Mouse (Mus musculus): Measurements from ENCODE around the gene Lats1. TPM values are rescaled to one million over a fixed set of nuclear protein-coding genes. Genes with fewer than 3 reads are reported as not detected.

Gene Lats1
- polyA plus RNA-seq (2012; ENCODE audit: insufficient read depth, low replicate concordance): 0.89 and 0.95 TPM in 2 replicates

- Histone ChIP-seq H3K4me3 (replicated peaks) (peak within 1 kb of the TSS; percentile 97), H3K4me1 (peaks cover 56% of the 10 kb centered on the region), H3K36me3 (replicated peaks; ENCODE audit: low read length) (peaks cover 38% of the 10 kb centered on the region), H3K27me3 (replicated peaks) (no peaks in the 10 kb centered on the region), H3K9me3 (no peaks in the 10 kb centered on the region)
- TF ChIP-seq GATA1 (IDR thresholded peaks at IDR 0.05; ENCODE audit: borderline replicate concordance, low read length) (no peak), FLI1 (IDR thresholded peaks at IDR 0.05; ENCODE audit: low read length) (no peak)
Measured at GRCm38 (mm10) chr10:7680731-7681301, at the start of gene Lats1, which contains the start of gene Pcmt1. Lats1 (plus strand) TSS chr10:7681214. Pcmt1 (minus strand) TSS chr10:7681136.

GRCm38 (mm10) chr10:7640366-7640765, 40.6 kb upstream of the Lats1 start:
- TF ChIP-seq GATA1 (IDR thresholded peaks at IDR 0.05; ENCODE audit: borderline replicate concordance, low read length): no peak
- TF ChIP-seq FLI1 (IDR thresholded peaks at IDR 0.05; ENCODE audit: low read length): no peak
- no peak overlapping the region for H3K4me3 ChIP-seq (replicated peaks)
- H3K4me1 ChIP-seq: peaks cover 15% of the 10 kb centered on the region
- no peaks in the 10 kb centered on the region for H3K27me3 ChIP-seq (replicated peaks)
- peaks cover 86% of the 10 kb centered on the region for H3K36me3 ChIP-seq (replicated peaks; ENCODE audit: low read length)
- H3K9me3 ChIP-seq: no peaks in the 10 kb centered on the region

- H3K36me3 ChIP-seq (replicated peaks; ENCODE audit: low read length): peaks cover 82% of the 10 kb centered on the region
- H3K4me1 ChIP-seq: peaks cover 36% of the 10 kb centered on the region
- H3K27me3 ChIP-seq (replicated peaks): no peaks in the 10 kb centered on the region
- TF ChIP-seq FLI1 (IDR thresholded peaks at IDR 0.05; ENCODE audit: low read length) (no peak), GATA1 (IDR thresholded peaks at IDR 0.05; ENCODE audit: borderline replicate concordance, low read length) (no peak)
- H3K9me3 ChIP-seq: no peaks in the 10 kb centered on the region
- H3K4me3 ChIP-seq (replicated peaks): no peak overlapping the region
Measured at GRCm38 (mm10) chr10:7645911-7646310, 35.1 kb upstream of the Lats1 start.

GRCm38 (mm10) chr10:7649059-7649458, 32.0 kb upstream of the Lats1 start:
- no peaks in the 10 kb centered on the region for H3K27me3 ChIP-seq (replicated peaks)
- H3K4me1 ChIP-seq: peaks cover 39% of the 10 kb centered on the region
- TF ChIP-seq GATA1 (IDR thresholded peaks at IDR 0.05; ENCODE audit: borderline replicate concordance, low read length) (no peak), FLI1 (IDR thresholded peaks at IDR 0.05; ENCODE audit: low read length) (no peak)
- H3K9me3 ChIP-seq: no peaks in the 10 kb centered on the region
- no peak overlapping the region for H3K4me3 ChIP-seq (replicated peaks)
- H3K36me3 ChIP-seq (replicated peaks; ENCODE audit: low read length): peaks cover 76% of the 10 kb centered on the region

GRCm38 (mm10) chr10:7651057-7651456, 30.0 kb upstream of the Lats1 start:
- Histone ChIP-seq H3K4me1 (peaks cover 55% of the 10 kb centered on the region), H3K36me3 (replicated peaks; ENCODE audit: low read length) (peaks cover 78% of the 10 kb centered on the region), H3K9me3 (no peaks in the 10 kb centered on the region), H3K4me3 (replicated peaks) (no peak overlapping the region), H3K27me3 (replicated peaks) (no peaks in the 10 kb centered on the region)
- no peak for TF ChIP-seq FLI1 (IDR thresholded peaks at IDR 0.05; ENCODE audit: low read length)

- no peak for TF ChIP-seq FLI1 (IDR thresholded peaks at IDR 0.05; ENCODE audit: low read length)
- no peak; the same call in 2 of the 3 replicates for TF ChIP-seq GATA1 (IDR thresholded peaks at IDR 0.05; ENCODE audit: borderline replicate concordance, low read length)
- H3K27me3 ChIP-seq (replicated peaks): no peaks in the 10 kb centered on the region
Measured at GRCm38 (mm10) chr10:7662471-7663141, 18.4 kb upstream of the Lats1 start.

GRCm38 (mm10) chr10:7663159-7664026, 17.6 kb upstream of the Lats1 start:
- peak overlapping the region; percentile 100 for H3K4me3 ChIP-seq (replicated peaks)
- TF ChIP-seq FLI1 (IDR thresholded peaks at IDR 0.05; ENCODE audit: low read length) (no peak), GATA1 (IDR thresholded peaks at IDR 0.05; ENCODE audit: borderline replicate concordance, low read length) (no peak)
- H3K4me1 ChIP-seq: peaks cover 45% of the 10 kb centered on the region
- H3K9me3 ChIP-seq: no peaks in the 10 kb centered on the region
- H3K36me3 ChIP-seq (replicated peaks; ENCODE audit: low read length): peaks cover 12% of the 10 kb centered on the region
- no peaks in the 10 kb centered on the region for H3K27me3 ChIP-seq (replicated peaks)

More at GRCm38 (mm10) chr10:7662471-7663141, 18.4 kb upstream of the Lats1 start:
- no peaks in the 10 kb centered on the region for H3K9me3 ChIP-seq
- peaks cover 42% of the 10 kb centered on the region for H3K4me1 ChIP-seq
- H3K36me3 ChIP-seq (replicated peaks; ENCODE audit: low read length): peaks cover 16% of the 10 kb centered on the region
- H3K4me3 ChIP-seq (replicated peaks): peak overlapping the region; percentile 100

GRCm38 (mm10) chr10:7664027-7664526, 16.9 kb upstream of the Lats1 start:
- Histone ChIP-seq H3K4me3 (replicated peaks) (peak overlapping the region; percentile 100), H3K27me3 (replicated peaks) (no peaks in the 10 kb centered on the region), H3K36me3 (replicated peaks; ENCODE audit: low read length) (peaks cover 8% of the 10 kb centered on the region), H3K9me3 (no peaks in the 10 kb centered on the region), H3K4me1 (peaks cover 41% of the 10 kb centered on the region)
- TF ChIP-seq GATA1 (IDR thresholded peaks at IDR 0.05; ENCODE audit: borderline replicate concordance, low read length) (no peak), FLI1 (IDR thresholded peaks at IDR 0.05; ENCODE audit: low read length) (no peak)

GRCm38 (mm10) chr10:7664889-7665288, 16.1 kb upstream of the Lats1 start:
- no peaks in the 10 kb centered on the region for H3K9me3 ChIP-seq
- H3K27me3 ChIP-seq (replicated peaks): no peaks in the 10 kb centered on the region
- peak overlapping the region; percentile 14 for H3K4me3 ChIP-seq (replicated peaks)
- peaks cover 6% of the 10 kb centered on the region for H3K36me3 ChIP-seq (replicated peaks; ENCODE audit: low read length)
- TF ChIP-seq FLI1 (IDR thresholded peaks at IDR 0.05; ENCODE audit: low read length) (no peak), GATA1 (IDR thresholded peaks at IDR 0.05; ENCODE audit: borderline replicate concordance, low read length) (no peak)
- peaks cover 34% of the 10 kb centered on the region for H3K4me1 ChIP-seq

All from megakaryocyte, embryonic 14.5 days (primary cell).